Mouse (Mus musculus) MEL (cell line): ENCODE measurements around the gene Prpsap1. TPM values are rescaled to one million over a fixed set of nuclear protein-coding genes. Genes with fewer than 3 reads are reported as not detected.

Experiments used
- DNase-seq: peaks from one replicate; pipeline ENCODE4 v3.0.0; 2011; ENCODE audit warnings: low read depth, low spot score
- H3K27ac ChIP-seq: 2 replicates; pipeline ENCODE4 v1.5.1; 2012; ENCODE audit warnings: low read depth, mild to moderate bottlenecking, control low read depth, low read length, moderate library complexity; ENCODE audit not compliant: control insufficient read depth
- H3K27me3 ChIP-seq, 2 experiments: fragments of 150-350 bp in 1 of 2; sonication (generic) in 1 of 2; 2 replicates each; pipeline ENCODE4 v1.6.1; 2012; ENCODE audit warnings: low read length in 2 of 2, mild to moderate bottlenecking in 2 of 2, improper control_type of control experiment in 1 of 2, moderate library complexity in 1 of 2; ENCODE audit not compliant: insufficient read depth in 2 of 2, control insufficient read depth in 1 of 2
- H3K36me3 ChIP-seq, 2 experiments: 2 replicates each; pipeline ENCODE4 v1.6.1; 2012 to 2014; ENCODE audit warnings: low read length in 2 of 2, improper control_type of control experiment in 1 of 2, inconsistent platforms in 1 of 2, mild to moderate bottlenecking in 1 of 2; ENCODE audit not compliant: insufficient read depth in 2 of 2, control insufficient read depth in 1 of 2
- H3K4me1 ChIP-seq, 2 experiments: fragments of 150-350 bp in 1 of 2; sonication (generic) in 1 of 2; 2 replicates each; pipeline ENCODE4 v1.6.1; 2012; ENCODE audit warnings: low read length in 2 of 2, improper control_type of control experiment in 1 of 2, mild to moderate bottlenecking in 1 of 2; ENCODE audit not compliant: insufficient read depth in 2 of 2, control insufficient read depth in 1 of 2
- H3K4me3 ChIP-seq, 2 experiments: fragments of 150-350 bp in 1 of 2; sonication (generic) in 1 of 2; 2 replicates each; pipeline ENCODE4 v1.5.1; 2012; ENCODE audit warnings: low read depth in 2 of 2, low read length in 2 of 2, mild to moderate bottlenecking in 2 of 2, moderate library complexity in 2 of 2, control low read depth in 1 of 2, improper control_type of control experiment in 1 of 2; ENCODE audit not compliant: control insufficient read depth in 1 of 2, insufficient read depth in 1 of 2
- H3K79me2 ChIP-seq: 2 replicates; pipeline ENCODE4 v1.6.1; 2012; ENCODE audit warnings: mild to moderate bottlenecking, low read length, moderate library complexity; ENCODE audit not compliant: control insufficient read depth, poor library complexity, insufficient read depth
- H3K9ac ChIP-seq: 2 replicates; pipeline ENCODE4 v1.6.1; 2012; ENCODE audit warnings: low read depth, mild to moderate bottlenecking, control low read depth, low read length, moderate library complexity; ENCODE audit not compliant: control insufficient read depth, poor library complexity, severe bottlenecking
- H3K9me3 ChIP-seq: fragments of 150-350 bp; sonication (generic); replicated peaks from 2 replicates; pipeline ENCODE4 v1.6.1; 2012; ENCODE audit warnings: mild to moderate bottlenecking, low read length, improper control_type of control experiment, moderate library complexity; ENCODE audit not compliant: insufficient read depth
- BHLHE40 ChIP-seq: IDR thresholded peaks from 2 replicates; pipeline ENCODE4 v1.6.1; 2012; ENCODE audit warnings: low read depth, mild to moderate bottlenecking, inconsistent platforms, low read length, improper control_type of control experiment, borderline replicate concordance
- CHD1 ChIP-seq: IDR thresholded peaks from 2 replicates; pipeline ENCODE4 v1.6.1; 2012; ENCODE audit warnings: low read depth, mild to moderate bottlenecking, inconsistent platforms, low read length, improper control_type of control experiment
- CHD2 ChIP-seq: IDR thresholded peaks from 2 replicates; pipeline ENCODE4 v1.6.1; 2011; ENCODE audit warnings: low read length, improper control_type of control experiment
- CTCF ChIP-seq, 3 experiments: IDR thresholded peaks in 2 of 3; conservative IDR thresholded peaks in 1 of 3; 2 replicates each; pipeline ENCODE4 v1.5.1; 2011 to 2012; ENCODE audit warnings: low read length in 3 of 3, low read depth in 2 of 3, mild to moderate bottlenecking in 2 of 3, improper control_type of control experiment in 1 of 3, inconsistent platforms in 1 of 3, mixed read lengths in 1 of 3, moderate library complexity in 1 of 3; ENCODE audit not compliant: control insufficient read depth in 1 of 3, insufficient read depth in 1 of 3, poor library complexity in 1 of 3, severe bottlenecking in 1 of 3
- E2F4 ChIP-seq: IDR thresholded peaks from 2 replicates; pipeline ENCODE4 v1.6.1; 2011; ENCODE audit warnings: low read depth, low read length, improper control_type of control experiment, borderline replicate concordance
- ELF1 ChIP-seq: IDR thresholded peaks from 2 replicates; pipeline ENCODE4 v1.6.1; 2014; ENCODE audit warnings: low read depth, mild to moderate bottlenecking, inconsistent platforms, low read length, improper control_type of control experiment, moderate library complexity
- EP300 ChIP-seq, 2 experiments: IDR thresholded peaks; 2 replicates each; pipeline ENCODE4 v1.6.1; 2011; ENCODE audit warnings: improper control_type of control experiment in 2 of 2, low read length in 2 of 2, low read depth in 1 of 2, mild to moderate bottlenecking in 1 of 2
- ETS1 ChIP-seq: IDR thresholded peaks from 2 replicates; pipeline ENCODE4 v1.6.1; 2012; ENCODE audit warnings: low read depth, mild to moderate bottlenecking, inconsistent platforms, low read length, improper control_type of control experiment, moderate library complexity
- GATA1 ChIP-seq: IDR thresholded peaks from 2 replicates; pipeline ENCODE4 v1.6.1; 2011; ENCODE audit warnings: low read depth, low read length, improper control_type of control experiment
- HCFC1 ChIP-seq: IDR thresholded peaks from 2 replicates; pipeline ENCODE4 v1.6.1; 2012; ENCODE audit warnings: low read depth, mild to moderate bottlenecking, inconsistent platforms, low read length, improper control_type of control experiment, moderate library complexity
- JUND ChIP-seq: IDR thresholded peaks from 2 replicates; pipeline ENCODE4 v1.6.1; 2011; ENCODE audit warnings: low read depth, mild to moderate bottlenecking, improper control_type of control experiment, low read length
- KAT2A ChIP-seq: conservative IDR thresholded peaks from 2 replicates; pipeline ENCODE4 v1.6.1; 2012; ENCODE audit warnings: low read depth, low read length, improper control_type of control experiment, inconsistent platforms
- MAFK ChIP-seq: IDR thresholded peaks from 2 replicates; pipeline ENCODE4 v1.6.1; 2011; ENCODE audit warnings: low read depth, mild to moderate bottlenecking, low read length, improper control_type of control experiment, borderline replicate concordance
- MAX ChIP-seq: IDR thresholded peaks from 2 replicates; pipeline ENCODE4 v1.6.1; 2011; ENCODE audit warnings: low read length, improper control_type of control experiment
- MAZ ChIP-seq: IDR thresholded peaks from 2 replicates; pipeline ENCODE4 v1.6.1; 2012; ENCODE audit warnings: low read depth, mild to moderate bottlenecking, inconsistent platforms, low read length, improper control_type of control experiment
- MEF2A ChIP-seq: IDR thresholded peaks from 2 replicates; pipeline ENCODE4 v1.6.1; 2014; ENCODE audit warnings: low read depth, mild to moderate bottlenecking, inconsistent platforms, low read length, improper control_type of control experiment; ENCODE audit not compliant: poor library complexity, insufficient replicate concordance, severe bottlenecking; ENCODE audit errors: extremely low read depth
- MXI1 ChIP-seq: IDR thresholded peaks from 2 replicates; pipeline ENCODE4 v1.6.1; 2011; ENCODE audit warnings: mild to moderate bottlenecking, low read depth, low read length, improper control_type of control experiment
- MYB ChIP-seq: IDR thresholded peaks from 2 replicates; pipeline ENCODE4 v1.6.1; 2011; ENCODE audit warnings: mild to moderate bottlenecking, low read depth, low read length, improper control_type of control experiment
- MYC ChIP-seq: IDR thresholded peaks from 2 replicates; pipeline ENCODE4 v1.6.1; 2011; ENCODE audit warnings: low read depth, mild to moderate bottlenecking, low read length, improper control_type of control experiment, moderate library complexity
- NELFE ChIP-seq: IDR thresholded peaks from 2 replicates; pipeline ENCODE4 v1.6.1; 2011; ENCODE audit warnings: low read depth, low read length, improper control_type of control experiment
- NRF1 ChIP-seq: IDR thresholded peaks from 2 replicates; pipeline ENCODE4 v1.6.1; 2014; ENCODE audit warnings: low read depth, mild to moderate bottlenecking, inconsistent platforms, low read length, improper control_type of control experiment, moderate library complexity; ENCODE audit not compliant: poor library complexity, insufficient read depth, severe bottlenecking
- POLR2AphosphoS2 ChIP-seq: IDR thresholded peaks from 2 replicates; pipeline ENCODE4 v1.6.1; 2011; ENCODE audit warnings: low read length, improper control_type of control experiment
- POLR2AphosphoS5 ChIP-seq: IDR thresholded peaks from 2 replicates; pipeline ENCODE4 v1.6.1; 2012; ENCODE audit warnings: low read depth, borderline replicate concordance, mild to moderate bottlenecking, inconsistent platforms, low read length, moderate library complexity, mixed read lengths
- RAD21 ChIP-seq: IDR thresholded peaks from 2 replicates; pipeline ENCODE4 v1.6.1; 2011; ENCODE audit warnings: mild to moderate bottlenecking, low read depth, low read length, improper control_type of control experiment
- RCOR1 ChIP-seq: IDR thresholded peaks from 2 replicates; pipeline ENCODE4 v1.6.1; 2012; ENCODE audit warnings: low read depth, mild to moderate bottlenecking, inconsistent platforms, low read length, improper control_type of control experiment
- SIN3A ChIP-seq: IDR thresholded peaks from 2 replicates; pipeline ENCODE4 v1.6.1; 2012; ENCODE audit warnings: low read length, improper control_type of control experiment, inconsistent platforms
- SMC3 ChIP-seq: IDR thresholded peaks from 2 replicates; pipeline ENCODE4 v1.6.1; 2011; ENCODE audit warnings: low read depth, low read length, improper control_type of control experiment
- TAL1 ChIP-seq: IDR thresholded peaks from 2 replicates; pipeline ENCODE4 v1.6.1; 2012; ENCODE audit warnings: mild to moderate bottlenecking, inconsistent platforms, low read length, moderate library complexity, mixed read lengths
- TBP ChIP-seq: IDR thresholded peaks from 2 replicates; pipeline ENCODE4 v1.8.0; 2011; ENCODE audit warnings: low read depth, low read length, improper control_type of control experiment
- TCF12 ChIP-seq: IDR thresholded peaks from 2 replicates; pipeline ENCODE4 v1.6.1; 2014; ENCODE audit warnings: low read depth, mild to moderate bottlenecking, inconsistent platforms, low read length, improper control_type of control experiment, moderate library complexity
- UBTF ChIP-seq: IDR thresholded peaks from 2 replicates; pipeline ENCODE4 v1.6.1; 2012; ENCODE audit warnings: low read depth, mild to moderate bottlenecking, inconsistent platforms, low read length, improper control_type of control experiment, moderate library complexity, borderline replicate concordance; ENCODE audit not compliant: insufficient read depth
- USF1 ChIP-seq: IDR thresholded peaks from 2 replicates; pipeline ENCODE4 v1.6.1; 2014; ENCODE audit warnings: low read depth, mild to moderate bottlenecking, inconsistent platforms, low read length, improper control_type of control experiment, moderate library complexity
- USF2 ChIP-seq, 2 experiments: IDR thresholded peaks; 2 replicates each; pipeline ENCODE4 v1.6.1; 2011 to 2012; ENCODE audit warnings: improper control_type of control experiment in 2 of 2, low read length in 2 of 2, borderline replicate concordance in 1 of 2, inconsistent platforms in 1 of 2, low read depth in 1 of 2, mild to moderate bottlenecking in 1 of 2; ENCODE audit not compliant: insufficient read depth in 1 of 2
- ZKSCAN1 ChIP-seq: IDR thresholded peaks from 2 replicates; pipeline ENCODE4 v1.6.1; 2012; ENCODE audit warnings: low read depth, mild to moderate bottlenecking, inconsistent platforms, low read length, improper control_type of control experiment, moderate library complexity
- ZMIZ1 ChIP-seq: IDR thresholded peaks from 2 replicates; pipeline ENCODE4 v1.6.1; 2012; ENCODE audit warnings: low read depth, mild to moderate bottlenecking, inconsistent platforms, low read length, improper control_type of control experiment, moderate library complexity
- ZNF384 ChIP-seq: IDR thresholded peaks from 2 replicates; pipeline ENCODE4 v1.6.1; 2012; ENCODE audit warnings: low read depth, mild to moderate bottlenecking, inconsistent platforms, low read length, improper control_type of control experiment
- polyA plus RNA-seq, 2 experiments: library from polyadenylated mRNA; stranded (reverse) in 1 of 2; unstranded in 1 of 2; fragments of >175 nt in 1 of 2; fragments of >200 nt in 1 of 2; gene quantifications; 2 replicates each; pipeline versions ENCODE4 v1.2.1 to v1.2.4; 2012; ENCODE audit warnings: low replicate concordance in 2 of 2, low read depth in 1 of 2; ENCODE audit not compliant: insufficient read length in 2 of 2, insufficient read depth in 1 of 2, missing spikeins in 1 of 2
- total RNA-seq: library from RNA; depleted of rRNA; stranded (reverse); fragments of 300-350 nt; gene quantifications from 2 replicates; pipeline ENCODE4 v1.2.3, GENCODE M21; 2012

The Prpsap1 gene
- total and polyA plus RNA-seq, 3 experiments = 112 to 155 TPM; not detected in 1

DNA sequence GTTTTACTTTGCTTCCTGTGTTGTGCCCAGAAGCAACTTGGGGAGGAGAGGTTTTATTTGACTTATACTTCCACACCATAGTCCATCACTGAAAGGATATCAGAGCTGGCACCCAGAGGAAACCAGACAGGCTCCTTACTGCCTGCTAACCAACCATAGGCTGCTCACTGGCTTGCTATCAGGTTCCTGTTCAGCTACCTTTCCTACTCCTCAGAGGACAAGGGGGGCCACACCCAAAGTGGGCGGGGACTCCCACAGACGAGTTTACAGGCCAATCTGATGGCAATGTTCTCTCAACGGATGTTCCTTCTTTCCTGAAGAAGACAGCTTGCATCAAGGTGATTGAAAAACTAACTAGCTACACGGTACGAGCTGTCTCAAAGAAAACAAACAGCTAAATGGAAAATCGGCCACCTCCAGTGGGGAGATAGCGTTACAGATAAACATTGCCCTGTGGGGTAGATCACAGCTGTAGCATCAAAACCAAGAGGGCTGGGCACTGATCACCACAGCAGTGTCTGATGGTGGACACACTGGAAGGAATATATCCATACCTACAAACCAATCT, 17.4 kb upstream of the Prpsap1 start:
- DNase-seq = peak; percentile 95
- H3K27me3 ChIP-seq = no peaks in the 10 kb centered on the region
- H3K9me3 ChIP-seq = no peaks in the 10 kb centered on the region
- peak overlapping the region; percentile 13; the same call in 1 of the 2 replicates for H3K9ac ChIP-seq
- peak overlapping the region; percentile 66 for H3K27ac ChIP-seq
- H3K4me3 ChIP-seq = peak overlapping the region in 1 of 2 experiments; percentile 5; a peak in 1 of 4 replicates
- H3K36me3 ChIP-seq = peaks cover 0 to 20% of the 10 kb centered on the region in 2 experiments; a peak in 2 of 4 replicates
- no peaks in the 10 kb centered on the region for H3K79me2 ChIP-seq
- peaks cover 20 to 26% of the 10 kb centered on the region in 2 experiments for H3K4me1 ChIP-seq
- TF ChIP-seq CHD1 (no peak), MYC (no peak), CHD2 (no peak), SMC3 (no peak), ZNF384 (no peak), CTCF (IDR thresholded peaks at IDR 0.05 in 2 of 3, conservative IDR thresholded peaks at IDR 0.05 in 1 of 3; ENCODE audit: control insufficient read depth in 1 of 3, insufficient read depth in 1 of 3, low read depth in 2 of 3, low read length in 3 of 3, poor library complexity in 1 of 3, severe bottlenecking in 1 of 3) (no peak), SIN3A (peak; percentile 58; the same call in 1 of the 2 replicates), MAZ (0 out of 2 replicates have a peak, but pooled peaks have one; percentile 47), JUND (no peak), POLR2AphosphoS2 (no peak; the same call in 1 of the 2 replicates), BHLHE40 (no peak), RAD21 (no peak), ZKSCAN1 (no peak), ZMIZ1 (no peak; the same call in 1 of the 2 replicates), MXI1 (no peak), HCFC1 (no peak), NELFE (peak; percentile 54), NRF1 (no peak), RCOR1 (peak; percentile 12; the same call in 1 of the 2 replicates), MYB (no peak), USF2 (IDR thresholded peaks at IDR 0.05; ENCODE audit: borderline replicate concordance in 1 of 2, insufficient read depth in 1 of 2, low read depth in 1 of 2, low read length in 2 of 2) (no peak), KAT2A (no peak), USF1 (no peak), EP300 (IDR thresholded peaks at IDR 0.05; ENCODE audit: low read depth in 1 of 2, low read length in 2 of 2) (peak in 1 of 2 experiments; percentile 73; a peak in 3 of 4 replicates), MAFK (no peak), UBTF (no peak), GATA1 (peak; percentile 60), TCF12 (peak; percentile 41; the same call in 1 of the 2 replicates), MAX (0 out of 2 replicates have a peak, but pooled peaks have one; percentile 14), ETS1 (no peak), TBP (peak; percentile 70), MEF2A (no peak), POLR2AphosphoS5 (no peak), E2F4 (no peak), TAL1 (no peak), ELF1 (peak; percentile 37; the same call in 1 of the 2 replicates)
